Mouse (Mus musculus) thymus, postnatal 0 days (tissue): ENCODE results near the gene Bnip3. TPM values are rescaled to one million over a fixed set of nuclear protein-coding genes. Genes with fewer than 3 reads are reported as not detected.

Experiments
- DNase-seq: peaks from one replicate; pipeline ENCODE4 v3.0.0-alpha.2; 2015; ENCODE audit warnings: low spot score
- polyA plus RNA-seq: library from polyadenylated mRNA; unstranded; fragments of >200 nt; fragmentation: Nextera tagmentation; extraction: Ambion mirVana; gene quantifications from 2 replicates; pipeline ENCODE4 v1.2.1, GENCODE M21; 2015

Gene Bnip3
- 41.4 and 42.5 TPM in 2 replicates for polyA plus RNA-seq

DNA sequence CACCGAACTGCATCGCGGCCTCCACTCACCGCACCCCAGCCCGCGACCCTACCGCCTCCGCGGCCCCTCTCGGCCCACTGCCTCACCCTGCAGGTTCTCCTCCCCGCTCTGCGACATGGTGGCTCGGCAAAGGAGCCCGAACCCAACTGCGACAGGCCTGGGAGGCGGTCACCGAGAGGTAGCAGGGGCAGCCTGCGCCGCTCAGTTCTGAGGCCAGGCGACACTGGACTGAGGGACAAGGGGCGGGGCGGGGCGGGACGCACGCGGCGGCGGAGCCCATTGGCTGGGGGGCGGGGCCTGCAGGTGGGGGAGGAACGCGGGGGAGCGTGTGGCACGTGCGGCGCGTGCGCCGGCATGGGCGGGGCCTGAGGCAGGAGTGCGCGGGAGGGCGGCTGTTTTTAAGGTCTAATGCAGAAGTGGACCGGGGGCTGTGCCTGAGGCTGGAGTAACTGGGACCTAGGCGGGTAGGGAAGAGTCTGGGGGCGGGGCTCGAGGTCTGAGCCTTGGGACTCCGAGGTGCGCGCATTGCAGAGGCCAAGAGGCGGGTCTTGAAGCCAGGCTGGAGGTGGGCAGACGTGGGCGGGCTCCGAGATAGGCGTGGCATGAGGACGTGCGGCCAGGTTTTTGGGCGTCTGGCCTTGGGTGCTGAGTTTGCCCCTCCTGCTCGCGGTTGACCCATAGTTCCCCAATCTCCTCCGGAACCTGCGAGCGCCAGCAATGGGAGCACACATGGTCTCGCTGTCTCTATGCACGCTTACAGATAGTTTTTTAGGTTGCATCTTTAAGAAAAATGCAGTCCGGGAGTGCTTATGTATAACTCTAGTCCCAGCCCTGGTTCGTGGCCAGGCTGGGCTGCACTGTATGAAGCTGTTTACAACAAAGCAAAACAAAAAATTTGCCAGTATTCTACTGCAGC is at the start of gene Bnip3:
Bnip3 (minus strand) TSS at position 243 of the 916 bp plus-strand sequence.
- DNase-seq: peak; percentile 84

DNA sequence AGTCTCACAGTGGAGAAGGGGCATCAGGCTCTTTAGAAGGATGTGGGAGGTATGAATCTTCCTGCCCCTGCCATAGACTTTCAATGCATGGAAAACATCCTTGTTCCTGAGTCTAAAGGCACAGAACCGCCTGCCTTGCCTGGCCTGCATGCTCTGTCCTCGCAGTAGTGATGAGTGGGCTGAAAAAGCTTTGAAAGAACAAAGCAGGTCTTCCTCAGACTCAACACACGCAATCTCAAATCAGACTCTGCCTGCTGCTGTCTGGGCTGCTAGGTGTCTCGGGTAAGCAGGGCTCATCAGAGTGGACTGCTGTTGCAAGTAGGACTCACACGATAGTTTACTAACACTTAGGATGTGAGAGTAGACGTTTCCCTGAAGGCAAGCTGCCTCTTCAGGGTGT is 47.8 kb upstream of the Bnip3 start:
- DNase-seq: no peak

- DNase-seq: no peak
Observed at GRCm38 (mm10) chr7:138955787-138956186, 46.5 kb upstream of the Bnip3 start.

GRCm38 (mm10) chr7:138948309-138948708 is 39.0 kb upstream of the Bnip3 start:
- no peak for DNase-seq

DNA sequence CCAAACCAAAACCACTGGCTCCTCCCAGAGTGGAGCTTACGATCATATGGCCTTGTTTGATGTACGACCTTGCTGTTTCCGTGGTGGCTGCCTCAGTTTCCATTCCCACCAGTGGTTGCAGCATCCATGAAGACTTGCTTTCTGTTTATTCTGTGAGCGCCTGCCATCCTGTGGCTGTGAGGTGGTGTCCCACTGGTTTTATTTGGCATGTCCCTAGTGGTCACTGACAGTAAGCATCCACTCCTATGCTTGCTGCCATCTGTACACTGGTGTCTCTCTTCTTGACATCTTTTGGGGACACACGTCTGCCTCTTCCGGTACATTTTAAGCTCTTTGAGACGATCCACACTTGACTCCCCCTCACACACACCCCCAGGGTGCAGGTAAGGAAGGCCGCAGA is 38.4 kb upstream of the Bnip3 start:
- DNase-seq: no peak

DNA sequence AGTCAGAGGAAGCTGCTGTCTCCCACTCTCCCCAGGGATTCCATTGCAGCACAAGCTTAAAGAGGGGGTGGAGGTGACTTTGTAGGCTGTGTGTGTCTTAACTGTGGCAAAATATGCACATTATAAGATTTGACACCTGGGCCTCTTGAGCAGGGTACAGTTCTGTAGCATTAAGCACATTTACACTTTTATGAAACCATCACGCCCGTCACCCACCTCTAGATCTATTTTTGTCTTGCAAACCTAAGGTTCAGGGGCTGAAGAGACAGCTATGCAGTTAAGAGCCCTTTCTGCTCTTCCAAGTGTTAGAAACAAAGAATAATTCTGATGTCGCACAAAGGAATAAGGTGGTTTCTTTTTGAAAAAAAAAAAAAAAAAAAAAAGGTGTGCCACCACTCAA is 36.3 kb upstream of the Bnip3 start:
- DNase-seq: no peak

DNA sequence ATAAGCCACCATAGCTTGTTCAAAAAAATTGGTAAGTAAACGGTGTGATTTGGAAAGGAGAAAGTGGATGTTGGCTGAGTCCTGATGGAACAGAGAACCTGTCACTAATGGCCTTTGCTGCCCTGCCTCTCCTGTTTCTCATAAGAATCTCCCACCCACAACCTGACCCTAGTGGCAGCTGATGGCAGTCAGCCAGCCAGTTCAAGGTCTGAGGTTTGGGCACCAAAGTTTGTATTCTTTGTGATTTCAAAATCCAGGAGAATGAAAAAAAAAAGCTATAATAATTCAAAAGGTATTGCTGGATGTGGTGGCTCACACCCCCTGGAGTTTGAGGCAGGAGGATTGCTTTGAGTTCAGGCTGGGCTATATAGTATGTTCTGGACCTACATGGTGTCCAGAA is 33.0 kb upstream of the Bnip3 start:
- DNase-seq: no peak

GRCm38 (mm10) chr7:138941571-138941970 is 32.3 kb upstream of the Bnip3 start:
- no peak for DNase-seq

DNA sequence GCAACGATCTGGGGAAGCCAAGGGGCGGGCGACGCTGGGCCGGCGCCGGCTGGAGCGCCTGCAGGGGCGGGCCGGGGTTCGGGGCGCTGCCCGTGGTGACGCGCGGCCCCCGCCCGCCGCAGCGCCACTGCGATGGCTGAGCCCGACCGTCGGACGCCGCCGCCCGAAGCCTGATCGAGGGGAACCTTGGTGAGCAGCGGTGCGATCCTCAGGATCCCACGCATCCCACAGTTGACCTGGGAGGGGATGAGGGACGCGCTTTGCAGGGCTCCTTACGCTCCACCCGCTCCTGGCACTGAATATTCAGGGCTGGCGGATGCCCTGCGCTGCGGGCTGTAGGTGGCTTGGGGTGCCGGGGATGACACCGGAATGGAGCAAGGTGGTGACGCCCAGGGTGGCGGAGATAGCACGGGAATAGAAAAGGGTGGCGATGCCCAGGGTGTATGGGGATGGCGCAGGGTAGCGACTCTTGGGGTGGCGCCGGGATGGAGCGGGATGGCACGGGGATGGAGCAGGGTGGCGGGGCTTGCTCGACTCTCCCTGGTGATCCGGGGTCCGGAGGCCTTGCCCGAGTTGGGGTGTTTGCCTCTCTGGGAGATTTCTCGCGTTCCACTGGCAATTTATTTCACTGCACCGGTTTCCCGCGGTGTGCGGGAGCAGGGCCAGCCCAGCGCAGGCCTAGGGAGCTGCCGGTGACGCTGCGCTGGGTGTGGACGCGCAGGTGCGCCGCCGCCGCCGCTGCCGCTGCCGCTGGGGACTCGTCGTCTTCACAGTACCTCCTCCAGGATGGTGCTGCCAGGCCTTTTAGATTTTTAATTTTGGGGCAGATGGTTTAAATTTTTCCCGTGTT is 31.5 kb upstream of the Bnip3 start, which contains the start of gene Jakmip3:
Jakmip3 (plus strand) TSS at position 119 of the 850 bp plus-strand sequence.
- DNase-seq: no peak

DNA sequence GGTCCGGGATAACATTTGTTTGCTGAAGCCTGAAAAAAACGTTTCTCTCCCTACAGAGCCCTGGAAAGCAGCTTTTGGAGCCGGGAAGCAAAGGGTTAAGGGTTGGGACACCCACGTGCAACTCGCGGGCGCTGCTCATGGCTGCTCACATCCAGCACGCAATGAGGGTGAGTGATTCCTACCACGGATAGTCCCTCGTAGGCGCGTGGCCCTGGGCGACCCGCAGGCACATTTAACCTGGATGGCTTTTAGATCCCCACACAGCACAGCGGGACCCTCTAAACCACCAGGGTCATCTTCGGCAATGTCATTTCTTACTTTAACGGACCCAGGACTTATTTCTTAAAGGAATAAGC is 30.9 kb upstream of the Bnip3 start:
- no peak for DNase-seq

- DNase-seq: no peak
Observed at GRCm38 (mm10) chr7:138938991-138939390, 29.7 kb upstream of the Bnip3 start.

- DNase-seq: no peak
Observed at GRCm38 (mm10) chr7:138934523-138934922, 25.2 kb upstream of the Bnip3 start.

GRCm38 (mm10) chr7:138928456-138928855 is 19.1 kb upstream of the Bnip3 start:
- no peak for DNase-seq

DNA sequence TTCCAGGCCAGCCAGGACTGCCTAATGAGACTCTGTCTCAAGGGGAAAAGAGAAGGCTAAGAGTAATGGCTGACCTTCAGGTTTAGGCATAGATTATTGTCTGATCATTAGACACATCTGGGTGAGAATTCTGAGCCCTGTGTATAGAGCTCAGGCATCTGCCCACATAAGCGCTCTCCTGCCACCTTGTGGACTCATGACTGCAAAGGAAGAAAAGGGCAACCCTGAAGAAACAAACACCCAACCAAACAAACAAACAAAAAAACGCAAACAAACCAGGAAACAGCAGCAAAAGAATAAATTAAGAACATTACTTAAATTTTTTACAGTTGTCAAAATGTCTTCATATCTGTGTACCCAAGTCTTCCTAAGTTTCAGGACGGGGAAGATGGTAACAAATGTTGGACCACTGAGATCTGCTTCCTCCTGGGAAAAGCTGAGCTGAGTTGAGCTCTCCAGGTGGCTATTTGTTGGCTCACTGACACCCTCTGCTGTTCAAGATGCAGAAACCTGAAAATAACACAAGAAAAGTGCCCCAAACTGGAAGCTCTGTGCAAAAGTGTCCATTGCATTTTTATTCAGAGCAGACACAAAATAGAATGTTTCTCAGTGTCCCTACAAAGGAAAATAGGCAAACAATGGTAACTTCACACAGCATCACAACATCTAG is 14.6 kb upstream of the Bnip3 start:
- DNase-seq: peak; percentile 23

DNA sequence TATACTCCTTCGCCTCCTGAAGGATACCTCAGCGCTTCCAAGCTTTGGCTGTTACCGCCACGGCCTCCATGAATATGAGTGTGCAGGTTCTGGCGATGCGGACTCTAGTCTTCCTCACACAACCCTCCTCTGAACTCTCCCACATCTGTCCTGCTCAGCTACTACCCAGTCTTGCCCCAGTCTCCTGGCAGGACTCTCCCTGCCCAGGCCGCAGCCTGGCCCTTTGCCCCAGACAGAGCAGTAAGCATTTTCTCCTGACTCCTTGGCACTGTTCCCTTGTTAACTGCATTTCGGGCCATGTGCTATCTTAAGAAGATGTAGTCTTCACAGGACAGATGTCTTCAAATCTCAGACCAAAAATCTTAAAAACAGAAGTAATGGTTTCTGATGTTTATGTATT is 12.3 kb upstream of the Bnip3 start:
- DNase-seq: no peak

GRCm38 (mm10) chr7:138919156-138919944 is 10.0 kb upstream of the Bnip3 start:
- peak; percentile 19 for DNase-seq

DNA sequence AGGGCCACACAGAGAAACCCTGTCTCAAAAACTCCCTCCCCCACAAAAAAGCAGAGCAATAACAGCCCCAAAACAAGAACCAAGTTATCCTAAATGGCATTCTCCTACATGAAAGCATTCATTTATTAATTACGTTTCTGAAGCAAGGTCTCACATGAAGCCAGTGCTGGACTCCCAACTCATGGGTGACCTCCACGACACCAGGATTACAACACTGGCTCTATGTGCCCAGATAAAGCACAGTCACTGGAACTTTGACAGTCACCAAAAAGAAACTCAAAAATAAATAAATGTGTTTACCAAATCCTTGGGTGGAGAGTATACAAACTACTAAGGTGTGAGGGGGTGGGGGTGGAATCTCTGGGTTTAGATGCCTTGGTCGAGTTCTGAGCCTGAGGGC is 4.3 kb upstream of the Bnip3 start:
- no peak for DNase-seq

- DNase-seq: no peak
Observed at GRCm38 (mm10) chr7:138910193-138910562, 859 bp upstream of the Bnip3 start.

- DNase-seq: no peak
Observed at GRCm38 (mm10) chr7:138908768-138909276, 497 bp downstream of the Bnip3 start.

DNA sequence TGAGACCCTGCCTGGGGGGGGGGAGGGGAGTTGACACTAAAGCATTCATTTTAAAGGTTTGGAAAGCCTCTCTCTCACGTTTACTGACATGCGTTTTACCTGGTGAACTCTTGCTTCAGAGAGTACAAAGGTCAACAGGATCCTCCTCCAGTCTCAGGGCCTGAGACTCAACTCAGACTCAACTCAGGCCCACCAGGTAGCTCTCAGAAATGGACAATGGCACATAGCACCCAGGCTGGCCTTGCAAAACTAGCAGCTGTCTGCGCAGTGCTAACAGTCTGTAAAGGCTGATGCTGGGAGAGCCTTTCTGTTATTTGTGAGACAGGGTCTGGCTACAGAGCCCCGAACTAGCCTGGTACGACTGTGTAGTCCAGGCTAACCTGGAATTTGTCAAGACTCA is 1.3 kb downstream of the Bnip3 start:
- no peak for DNase-seq

- no peak for DNase-seq
Observed at GRCm38 (mm10) chr7:138907043-138907442, 2.3 kb downstream of the Bnip3 start.
